Mouse (Mus musculus): ENCODE data around the gene Fmo2. TPM values are rescaled to one million over a fixed set of nuclear protein-coding genes. Genes with fewer than 3 reads are reported as not detected.
A peak's percentile ranks its signal among the peaks of the same experiment; 100 is the strongest.

Fmo2 gene
- 10 to 100 TPM; 27.4 to 29.5 TPM for total RNA-seq (2021)

DNA sequence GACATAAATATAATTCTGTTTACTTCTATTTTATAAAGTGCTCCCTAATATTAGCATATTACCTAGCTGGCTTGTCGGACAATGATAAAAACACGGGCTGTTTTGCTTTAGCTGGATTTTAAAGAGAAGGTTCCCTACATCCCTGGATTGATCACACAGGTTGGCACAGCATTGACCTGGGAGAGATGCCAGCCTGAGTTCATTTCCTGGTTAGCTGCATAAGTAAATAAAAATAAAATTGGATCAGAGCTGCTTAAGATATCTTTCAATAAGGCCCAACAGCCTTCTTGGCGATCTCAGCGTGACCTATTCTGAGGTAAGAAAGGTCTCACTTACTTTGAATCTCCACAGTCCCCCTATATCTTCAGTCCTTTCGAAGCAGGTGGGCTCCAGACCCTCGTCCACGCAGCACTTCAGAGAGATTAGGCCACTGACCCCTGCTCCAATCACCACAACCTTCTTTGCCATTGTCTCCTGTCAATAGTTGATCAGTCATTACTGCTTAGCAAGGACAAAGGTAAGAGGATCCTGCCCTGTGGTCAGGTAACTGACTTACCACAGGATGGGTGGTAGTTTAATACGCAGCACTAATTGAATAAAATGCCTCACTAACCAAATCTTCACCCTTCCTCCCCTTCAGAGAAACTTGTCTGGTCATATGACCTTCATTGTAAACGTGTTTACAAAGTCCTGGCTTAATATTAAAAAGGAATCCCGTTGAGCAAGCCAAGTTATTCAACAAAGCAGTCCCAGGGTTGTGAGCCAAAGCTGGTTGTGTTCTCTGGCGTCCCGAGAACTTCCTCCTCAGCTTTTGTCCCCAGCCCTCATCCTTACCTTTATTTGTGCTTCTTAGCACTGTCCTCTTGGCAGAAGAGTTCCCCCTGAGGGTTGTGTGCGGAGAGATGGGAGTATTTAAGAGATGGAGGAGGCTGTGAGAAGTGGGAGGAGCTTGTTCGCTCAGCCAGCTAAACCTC is at the start of gene Fmo2:
Gene Fmo2, minus strand, starts transcription at position 889 of the 974 bp plus-strand sequence.
- DNase-seq (ENCODE audit: low spot score), result peak; percentile 55
- intact Hi-C loops (cut with DNase I), result loop anchor here (2.0 kb wide), 2 partner anchors 159 to 173 kb away; no protein-coding TSS in a partner anchor

DNA sequence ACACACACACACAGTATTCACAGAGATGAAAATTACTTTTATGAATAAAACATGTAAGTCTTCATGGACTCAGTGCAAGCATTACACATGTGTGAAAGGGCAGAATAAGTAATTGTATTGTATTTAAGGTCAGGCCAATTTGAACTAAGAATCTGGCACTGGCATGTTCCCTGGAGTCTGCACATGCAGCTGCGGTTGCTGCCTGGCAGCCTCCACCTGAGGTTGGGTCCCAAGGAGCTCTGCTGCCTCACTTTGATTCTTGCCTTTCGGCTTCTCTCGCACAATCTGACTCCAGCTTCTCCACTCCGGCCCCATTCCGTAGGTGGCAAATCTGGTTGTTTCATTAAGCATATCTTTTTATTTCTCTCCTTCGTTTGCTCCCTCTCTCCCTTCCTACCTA is 49.4 kb upstream of the Fmo2 start:
- DNase-seq (ENCODE audit: low spot score), result no peak
- intact Hi-C loops (cut with DNase I), result no loop called here

DNA sequence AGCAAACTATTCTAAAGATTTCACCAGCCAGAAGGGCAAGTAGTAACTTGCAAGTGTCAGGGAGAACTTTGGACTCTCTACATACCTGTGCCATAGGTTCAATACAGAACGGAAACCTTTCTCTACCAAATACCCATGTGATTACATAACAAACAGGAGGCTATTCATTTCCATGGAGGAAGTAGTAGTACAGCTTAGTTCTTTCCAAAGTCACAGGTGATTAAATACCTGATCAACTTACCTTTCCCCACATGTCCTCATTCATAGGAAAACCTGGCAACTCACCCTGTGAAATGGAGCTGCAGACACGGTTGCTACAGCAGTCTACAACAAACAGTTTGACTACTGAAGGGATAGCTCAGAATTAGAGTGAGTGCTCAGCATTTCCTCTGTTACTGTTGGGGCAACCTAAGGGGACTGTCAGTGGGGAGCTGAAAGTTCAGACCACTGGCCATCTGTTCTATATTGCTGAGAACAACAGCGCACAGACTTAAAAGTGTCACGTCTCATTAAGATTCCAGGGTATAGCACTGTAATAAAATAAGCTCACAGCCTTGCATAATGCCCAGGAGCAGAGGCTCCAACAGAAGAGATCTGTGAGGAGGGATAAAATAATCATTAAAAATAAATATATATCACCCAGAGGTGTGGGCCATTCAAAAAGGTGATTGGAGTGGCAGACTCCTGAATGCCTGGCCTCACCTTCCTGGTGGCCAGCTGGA is 48.5 kb upstream of the Fmo2 start:
- no peak for DNase-seq (ENCODE audit: low spot score)
- intact Hi-C loops (cut with DNase I), result no loop called here

DNA sequence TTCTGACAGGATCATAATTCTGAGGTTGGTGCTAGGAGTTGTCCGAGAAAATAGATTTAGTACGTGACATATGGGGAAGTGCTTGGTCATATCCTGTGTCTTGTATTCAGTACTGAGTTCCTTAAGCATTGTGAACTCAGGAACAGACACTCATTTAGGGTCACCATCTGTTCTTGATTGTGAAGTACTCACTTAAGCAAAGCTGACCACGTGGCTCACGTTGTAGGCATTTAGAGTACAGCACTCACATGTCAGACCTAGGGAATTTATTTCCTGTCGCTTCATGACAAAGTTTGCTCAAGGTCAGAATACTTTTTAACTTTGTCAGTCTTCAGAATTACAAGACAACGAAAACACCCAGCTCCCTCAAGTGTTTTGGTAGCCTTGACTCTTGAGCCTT is 45.2 kb upstream of the Fmo2 start:
- intact Hi-C loops (cut with DNase I), result no loop called here
- DNase-seq (ENCODE audit: low spot score), result no peak

DNA sequence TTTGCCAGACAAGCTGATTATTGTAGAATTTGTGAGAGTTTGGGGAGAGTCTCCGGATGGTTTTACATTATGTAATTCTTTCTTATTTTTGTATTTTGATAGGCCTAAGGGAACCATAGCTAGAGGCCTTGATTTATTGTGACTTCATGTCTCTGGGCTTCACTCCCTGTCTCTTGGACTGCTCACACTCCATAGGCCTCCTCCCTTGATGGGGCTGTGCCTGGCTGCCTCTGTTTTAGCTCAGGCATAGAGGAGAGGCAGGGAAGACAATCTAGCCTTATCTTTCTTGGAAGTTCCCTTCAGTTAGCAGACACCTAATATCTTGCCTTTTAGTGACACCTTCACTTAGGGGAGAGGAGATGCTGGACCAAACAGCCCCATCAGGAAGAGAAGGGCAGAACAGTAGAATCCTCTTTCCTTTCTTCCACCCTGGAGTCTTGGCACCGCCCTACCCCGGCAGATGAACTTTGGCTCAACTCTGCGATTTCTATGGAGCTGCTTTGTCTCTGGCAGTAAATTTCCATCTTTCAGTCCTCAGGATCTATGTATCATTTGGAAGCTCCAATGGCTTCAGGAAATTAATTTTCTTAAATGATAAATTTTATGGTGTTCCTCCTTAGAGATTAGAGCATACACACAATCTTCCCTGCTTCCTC is 40.3 kb upstream of the Fmo2 start:
- peak; percentile 29 for DNase-seq (ENCODE audit: low spot score)
- intact Hi-C loops (cut with DNase I), result no loop called here

DNA sequence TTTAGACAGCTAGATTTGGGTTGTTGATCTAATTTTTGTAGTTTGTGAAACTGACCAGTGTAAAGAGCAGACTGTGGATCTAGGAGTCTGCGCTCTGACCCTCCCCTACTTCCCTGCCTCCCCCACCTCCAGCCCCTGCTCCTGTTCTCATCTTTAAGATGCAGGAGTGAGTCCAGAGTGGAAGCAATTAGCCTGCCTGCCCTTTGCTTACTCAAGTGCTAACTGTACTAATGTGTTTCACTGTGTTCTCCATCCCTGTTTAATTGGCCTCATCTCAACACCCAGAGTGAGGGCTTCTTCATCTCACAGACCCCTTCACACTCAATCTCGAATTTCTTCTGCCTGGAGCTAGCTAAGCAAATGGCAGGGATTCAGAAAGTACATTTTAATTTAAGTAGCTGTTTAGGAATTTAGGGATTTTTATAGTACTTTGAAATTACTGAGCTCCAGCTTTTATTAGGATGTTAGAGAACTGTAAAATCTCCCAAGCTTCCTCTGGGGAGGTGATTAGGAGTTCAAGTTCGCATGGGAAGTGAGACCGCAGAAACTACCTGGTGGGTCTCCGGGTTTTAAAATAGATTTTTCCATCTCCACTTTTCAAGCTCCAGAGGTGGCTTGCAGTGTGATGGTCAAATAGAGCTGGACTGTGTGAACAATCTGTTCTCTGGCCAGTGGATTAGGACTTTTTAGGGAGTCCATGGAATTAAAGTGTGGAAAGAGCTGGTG is 39.6 kb upstream of the Fmo2 start:
- intact Hi-C loops (cut with DNase I), result no loop called here
- no peak for DNase-seq (ENCODE audit: low spot score)

DNA sequence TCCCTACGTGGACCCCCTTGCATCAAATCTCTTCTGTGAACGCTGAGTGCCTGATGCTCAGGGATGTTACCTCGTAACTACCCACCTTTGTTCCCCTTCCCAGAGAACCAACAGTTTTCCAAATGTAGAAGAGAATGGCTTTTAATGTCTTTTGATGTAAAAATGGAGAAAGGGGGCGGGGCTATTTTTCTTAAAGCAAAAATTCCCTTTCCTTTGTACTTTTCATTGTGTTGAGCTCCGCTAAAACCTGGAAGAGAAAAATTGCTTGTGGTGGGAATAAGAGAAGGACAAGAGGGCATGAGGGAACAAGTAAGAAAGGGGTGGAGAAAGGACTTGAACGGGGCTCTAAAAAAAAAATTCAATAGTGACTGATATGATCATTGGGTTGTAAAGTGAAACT is 38.9 kb upstream of the Fmo2 start, which contains the start of gene Fmo6:
Gene Fmo6, minus strand, starts transcription at position 101 of the 400 bp plus-strand sequence.
- DNase-seq (ENCODE audit: low spot score), result no peak
- intact Hi-C loops (cut with DNase I), result no loop called here

DNA sequence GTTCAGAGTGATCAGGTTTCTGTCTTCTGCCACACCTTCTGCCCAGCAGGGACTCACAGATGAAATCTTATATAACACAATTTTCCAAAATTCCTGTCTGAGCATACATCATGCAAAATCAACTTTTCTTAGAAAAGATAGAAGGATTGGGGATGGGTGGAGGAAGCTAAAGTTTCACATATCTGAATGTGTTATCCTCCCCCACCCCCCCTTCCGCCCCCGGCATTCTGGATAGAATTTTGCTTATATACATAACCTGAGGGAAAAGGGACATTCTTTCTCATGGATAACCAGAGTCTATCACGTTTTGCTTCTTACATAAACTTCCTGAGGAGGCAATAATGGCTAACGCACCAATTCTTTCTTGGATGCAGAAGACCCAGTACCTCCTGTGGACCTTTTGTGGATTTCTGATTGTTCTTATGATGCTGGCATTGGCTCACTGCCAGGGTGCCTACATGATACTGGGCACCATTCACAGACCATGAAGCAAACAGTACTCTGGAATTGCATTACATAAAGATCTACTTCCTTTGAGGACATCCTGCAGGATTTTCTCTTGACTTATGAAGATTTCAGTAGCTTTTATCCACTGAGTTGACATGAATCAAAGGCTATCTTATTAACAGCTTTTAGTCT is 36.0 kb upstream of the Fmo2 start:
- DNase-seq (ENCODE audit: low spot score), result no peak
- intact Hi-C loops (cut with DNase I), result no loop called here

DNA sequence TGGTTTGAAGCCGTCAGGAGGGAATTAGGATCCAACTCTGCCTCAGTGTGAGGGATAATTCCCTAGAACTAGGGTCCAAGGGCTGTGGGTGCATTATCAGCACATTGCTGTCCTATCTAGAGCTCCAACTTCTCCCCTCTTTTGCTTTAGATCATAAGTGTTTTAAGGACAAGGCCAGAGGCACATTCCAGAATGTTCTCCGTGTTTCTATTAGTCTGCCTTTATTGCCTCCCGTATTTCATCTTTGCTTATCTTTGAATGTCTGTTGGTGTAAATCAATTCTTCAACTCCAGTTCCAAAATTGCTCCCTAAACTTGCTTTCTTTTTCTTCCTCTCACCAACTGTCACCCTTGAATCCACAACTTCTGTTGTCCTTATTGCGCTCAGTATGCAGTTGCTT is 33.9 kb upstream of the Fmo2 start:
- intact Hi-C loops (cut with DNase I), result no loop called here

DNA sequence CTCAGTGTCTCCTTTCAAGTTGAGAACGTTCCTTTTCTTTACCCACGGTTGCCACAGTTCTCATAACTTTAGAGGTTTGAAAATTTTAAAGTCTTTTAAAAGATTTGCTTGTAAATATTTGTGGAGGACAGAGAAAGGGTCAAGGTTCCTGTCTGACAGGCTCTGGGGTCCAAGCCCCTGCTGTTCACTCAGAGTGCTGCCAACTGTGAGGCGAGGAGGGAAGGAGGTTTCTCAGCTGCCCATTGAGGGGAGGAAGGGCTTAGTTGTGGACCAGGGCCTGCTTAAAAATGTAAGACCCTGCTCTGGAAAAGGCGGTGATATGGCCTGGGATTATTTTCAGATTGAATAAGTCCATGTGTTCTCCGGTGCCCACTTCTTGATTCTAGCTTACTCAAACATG is 33.4 kb upstream of the Fmo2 start:
- DNase-seq (ENCODE audit: low spot score), result no peak
- intact Hi-C loops (cut with DNase I), result no loop called here

More for the DNA sequence above, 33.9 kb upstream of the Fmo2 start:
- no peak for DNase-seq (ENCODE audit: low spot score)

DNA sequence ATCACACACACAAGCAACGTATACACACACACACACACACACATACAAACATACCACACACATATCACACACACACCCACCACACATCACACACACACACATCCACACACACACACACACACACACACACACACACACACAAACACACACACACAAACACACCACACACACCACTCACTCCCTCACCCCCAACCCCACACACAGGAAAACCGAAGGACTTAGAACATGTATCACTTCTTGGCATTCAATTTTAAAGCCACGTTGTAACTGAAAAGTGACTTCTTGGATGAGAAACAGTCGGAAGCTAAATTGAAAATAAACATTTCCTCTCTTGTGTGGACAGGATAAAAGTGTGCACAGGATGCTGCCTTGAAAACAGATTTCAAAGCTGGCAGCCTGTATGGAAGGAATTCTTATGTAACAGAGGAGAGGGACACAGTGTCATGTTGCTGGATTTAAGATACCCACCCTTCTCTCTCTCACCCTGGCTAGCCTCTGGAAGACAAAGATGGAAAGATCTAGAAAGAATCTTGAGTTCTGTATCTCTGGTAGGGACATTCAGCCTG is 32.9 kb upstream of the Fmo2 start:
- peak; percentile 42 for DNase-seq (ENCODE audit: low spot score)

DNA sequence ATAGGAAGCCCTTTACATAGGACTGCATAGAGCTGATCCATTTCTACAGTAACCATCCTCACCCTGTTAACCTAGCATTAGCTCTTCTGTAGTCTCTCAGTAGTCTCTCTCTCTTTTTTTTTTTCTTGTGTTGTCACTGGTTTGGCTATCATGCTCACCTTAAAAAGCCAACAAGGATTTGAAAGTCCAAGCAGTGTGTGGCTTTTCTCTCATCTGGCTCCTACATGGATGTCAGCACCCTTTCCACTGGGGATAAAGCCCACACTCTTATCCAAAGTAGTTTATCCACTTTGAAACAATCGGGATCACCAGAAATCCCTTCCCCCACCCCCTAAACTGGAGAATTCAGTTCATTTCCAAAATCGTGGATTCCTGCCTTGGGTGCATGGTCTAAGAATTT is 32.1 kb upstream of the Fmo2 start:
- intact Hi-C loops (cut with DNase I), result no loop called here
- no peak for DNase-seq (ENCODE audit: low spot score)

More for the DNA sequence above, 32.9 kb upstream of the Fmo2 start:
- intact Hi-C loops (cut with DNase I), result no loop called here

DNA sequence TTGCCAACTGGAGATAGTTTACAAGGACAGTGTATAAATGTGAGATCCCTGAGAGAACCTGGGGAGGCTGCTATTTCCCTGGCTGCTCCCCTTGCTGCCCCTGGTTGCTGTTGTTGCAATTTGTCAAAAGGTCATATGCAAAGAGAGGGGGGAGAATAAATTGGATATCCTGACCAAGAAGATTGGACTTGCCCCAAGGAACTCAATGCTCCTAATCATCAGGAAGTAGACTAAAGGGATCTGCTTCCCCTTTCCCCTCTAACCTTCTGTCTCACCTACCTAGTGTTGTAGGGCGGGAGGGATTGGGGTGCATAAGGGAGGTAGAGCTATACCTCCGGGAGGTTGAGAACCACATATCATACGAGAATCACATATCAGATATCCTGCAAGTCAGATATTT is 30.6 kb upstream of the Fmo2 start:
- intact Hi-C loops (cut with DNase I), result loop anchor here (2.0 kb wide), 1 partner anchor 26 kb away; no protein-coding TSS in a partner anchor
- DNase-seq (ENCODE audit: low spot score), result no peak

DNA sequence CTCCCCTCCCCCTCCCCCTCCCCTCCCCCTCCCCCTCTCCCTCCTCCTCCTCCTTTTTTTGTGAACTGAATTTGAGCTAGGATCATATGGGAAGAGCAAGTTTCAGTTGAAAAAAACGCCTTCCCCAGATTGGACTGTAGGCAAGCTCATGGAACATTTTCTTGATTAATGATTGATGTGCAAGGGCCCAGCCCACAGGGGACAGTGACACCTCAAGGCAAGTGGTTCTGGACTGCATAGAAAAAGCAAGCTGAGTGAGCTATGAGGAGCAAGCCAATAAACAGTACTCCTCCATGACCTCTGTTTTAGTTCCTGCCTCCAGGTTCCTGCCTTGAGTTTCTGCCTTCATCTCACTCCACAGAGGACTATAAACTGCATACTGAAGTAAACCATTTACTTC is 26.6 kb upstream of the Fmo2 start:
- DNase-seq (ENCODE audit: low spot score), result no peak

DNA sequence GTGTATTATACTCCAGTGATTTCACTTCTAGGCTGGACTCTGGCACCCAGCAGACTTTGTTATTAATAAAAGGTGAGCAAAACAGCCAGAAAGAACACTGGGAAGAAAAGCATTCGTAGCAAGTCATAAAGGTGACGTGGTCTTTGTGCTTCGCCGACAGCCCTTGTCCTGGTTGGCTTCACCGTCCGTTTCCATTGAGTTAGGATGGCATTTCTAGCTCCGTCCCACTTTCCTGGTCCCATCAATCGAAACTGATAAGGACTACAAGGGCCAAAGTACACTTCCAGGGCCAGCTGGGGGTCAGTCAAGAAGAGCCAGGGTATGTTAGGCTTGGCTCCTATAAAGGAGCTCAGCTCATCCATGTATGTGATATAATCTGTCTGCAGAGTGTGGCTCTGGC is 18.1 kb upstream of the Fmo2 start:
- intact Hi-C loops (cut with DNase I), result no loop called here
- DNase-seq (ENCODE audit: low spot score), result no peak

More for the DNA sequence above, 26.6 kb upstream of the Fmo2 start:
- intact Hi-C loops (cut with DNase I), result no loop called here

DNA sequence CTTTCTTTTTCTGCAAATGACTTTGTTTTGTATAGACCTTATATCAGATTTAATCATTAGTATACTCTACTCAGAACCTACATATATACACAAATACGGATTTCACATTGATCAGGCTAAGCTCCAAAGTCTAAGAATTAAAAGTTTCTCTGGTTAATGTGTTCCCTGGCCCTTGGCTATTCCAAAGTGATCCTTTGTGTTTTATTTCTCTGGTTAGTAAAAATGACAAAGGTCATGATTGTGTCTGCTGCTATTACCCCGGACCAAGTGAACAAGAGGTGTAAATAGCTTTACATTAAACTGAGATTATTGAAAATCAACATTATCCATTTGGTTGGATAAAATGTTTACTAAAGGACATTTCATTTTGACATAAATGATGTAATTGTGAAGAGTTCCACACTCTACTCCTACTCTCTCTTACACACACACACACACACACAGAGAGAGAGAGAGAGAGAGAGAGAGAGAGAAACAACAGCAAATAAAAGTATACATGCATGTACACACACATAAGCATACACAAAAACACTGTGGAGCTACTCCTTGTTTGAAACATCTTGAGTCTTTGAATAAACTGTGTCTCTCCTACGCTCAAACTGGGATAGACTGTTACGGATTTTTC is 16.5 kb upstream of the Fmo2 start:
- intact Hi-C loops (cut with DNase I), result no loop called here
- no peak for DNase-seq (ENCODE audit: low spot score)

DNA sequence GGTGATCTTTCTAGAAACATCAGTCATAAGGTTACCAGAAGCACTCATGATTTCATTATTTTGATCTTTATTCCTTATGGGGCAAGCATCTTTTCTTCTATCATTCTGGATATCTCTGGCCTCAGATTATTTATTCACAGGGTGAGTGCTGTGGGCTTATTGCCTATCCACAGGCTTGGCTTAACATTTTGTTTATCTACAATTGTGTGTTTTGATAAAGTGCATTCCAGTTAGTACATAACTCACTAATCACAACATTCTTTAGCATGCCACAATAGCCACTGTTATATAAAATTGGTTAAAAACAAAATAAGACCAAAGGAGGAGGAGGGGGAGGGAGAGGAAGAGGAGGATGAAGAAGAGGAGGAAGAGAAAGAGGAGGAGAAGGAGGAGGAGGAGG is 13.6 kb upstream of the Fmo2 start:
- intact Hi-C loops (cut with DNase I), result no loop called here
- DNase-seq (ENCODE audit: low spot score), result no peak

DNA sequence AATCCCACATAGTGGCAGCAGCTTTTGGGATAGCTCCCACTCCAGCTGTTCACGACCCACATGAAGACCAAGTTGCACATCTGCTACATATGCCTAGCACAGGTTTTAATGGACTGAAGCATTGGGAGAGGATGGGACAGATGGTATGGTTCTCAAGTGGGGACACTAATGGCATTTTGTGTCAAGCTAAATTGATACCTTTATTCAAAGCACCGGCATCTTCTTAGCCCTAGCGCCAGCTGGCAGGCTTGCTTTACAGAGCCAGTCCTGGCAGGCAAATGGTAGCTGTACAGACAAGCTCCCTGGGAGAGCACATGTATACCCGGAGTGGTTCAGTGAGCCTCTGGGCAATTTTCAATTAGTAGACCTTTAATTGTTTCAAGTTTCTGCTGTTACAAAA is 3.4 kb upstream of the Fmo2 start:
- DNase-seq (ENCODE audit: low spot score), result no peak
- intact Hi-C loops (cut with DNase I), result loop anchor here (2.0 kb wide), 1 partner anchor 27 kb away; no protein-coding TSS in a partner anchor
